25 mouse cellular contexts compared by ENCODE assay signal in the genomic region with DNA sequence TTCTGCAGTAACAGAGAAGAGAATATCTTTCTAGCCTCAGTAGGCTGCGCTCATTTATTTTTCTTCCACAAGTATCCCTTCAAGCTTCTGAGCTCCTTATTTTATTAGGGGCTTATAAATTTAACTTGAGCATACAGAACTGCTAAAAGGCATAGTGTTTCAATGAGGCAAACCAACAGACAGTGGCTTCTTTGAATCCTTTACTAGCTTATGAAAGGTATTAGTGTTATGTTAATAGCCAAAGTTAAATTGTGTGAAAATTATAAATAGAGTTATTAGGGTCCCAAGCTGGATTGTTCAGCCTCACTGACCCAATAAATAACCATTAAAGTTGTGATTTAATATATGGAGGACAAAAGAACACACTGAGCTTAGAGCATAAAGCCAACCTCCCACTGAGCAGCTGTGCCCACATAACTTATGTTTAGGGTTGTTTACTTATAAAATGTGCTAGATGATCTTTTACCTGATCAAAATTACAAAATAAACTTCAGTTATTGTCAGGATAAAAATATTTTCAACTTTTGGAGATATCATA.
"Had no signal": no experiment of that assay in that cellular context is flagged by ENCODE, and none has a peak within 500 bp of the region (broad histone marks: within the 10 kb centered on the region; RNA-seq: fewer than 3 reads in every experiment).

No protein-coding gene starts in this region.

- H3K4me2 ChIP-seq: forebrain, embryonic 15.5 days; heart, embryonic 12.5 days; hindbrain, embryonic 12.5 days; hindbrain, embryonic 14.5 days; intestine, embryonic 15.5 days; liver, embryonic 11.5 days; liver, embryonic 13.5 days had no signal

- H3K27me3 ChIP-seq: forebrain, embryonic 15.5 days; heart, embryonic 12.5 days; hindbrain, embryonic 12.5 days; intestine, embryonic 15.5 days; liver, embryonic 13.5 days had no signal

- H3K27ac ChIP-seq: forebrain, embryonic 15.5 days; heart, adult 2 months; heart, embryonic 10.5 days; hindbrain, embryonic 10.5 days; hindbrain, embryonic 12.5 days; hindbrain, embryonic 14.5 days; intestine, embryonic 15.5 days; liver, embryonic 13.5 days had no signal

- H3K4me1 ChIP-seq: forebrain, embryonic 15.5 days; heart, embryonic 10.5 days; heart, embryonic 12.5 days; hindbrain, embryonic 10.5 days; hindbrain, embryonic 12.5 days; intestine, embryonic 15.5 days; liver, embryonic 13.5 days had no signal

- H3K9ac ChIP-seq: forebrain, embryonic 15.5 days; forebrain, postnatal 0 days; heart, embryonic 12.5 days; hindbrain, embryonic 12.5 days; hindbrain, embryonic 14.5 days; intestine, embryonic 15.5 days; liver, embryonic 13.5 days had no signal

- H3K4me3 ChIP-seq: forebrain, embryonic 15.5 days; heart, adult 2 months; heart, embryonic 10.5 days; heart, embryonic 12.5 days; hindbrain, embryonic 10.5 days; hindbrain, embryonic 12.5 days; intestine, embryonic 15.5 days; liver, embryonic 13.5 days had no signal

- H3K36me3 ChIP-seq: forebrain, embryonic 15.5 days; heart, embryonic 10.5 days; heart, embryonic 12.5 days; hindbrain, embryonic 10.5 days; hindbrain, embryonic 12.5 days; intestine, embryonic 15.5 days; liver, embryonic 13.5 days had no signal

- ATAC-seq: forebrain, embryonic 15.5 days; forebrain, postnatal 0 days; hindbrain, embryonic 16.5 days; inflammation-experienced regulatory T-cells, adult 6 months; intestine, embryonic 15.5 days; intestine, postnatal 0 days had no signal

- H3K9me3 ChIP-seq: forebrain, embryonic 15.5 days; heart, embryonic 10.5 days; heart, embryonic 12.5 days; hindbrain, embryonic 10.5 days; hindbrain, embryonic 12.5 days; intestine, embryonic 15.5 days; liver, embryonic 13.5 days had no signal

- DNase-seq: forebrain, postnatal 0 days; gastrocnemius, postnatal 14 days; gastrocnemius, postnatal 36 days; heart, adult 11 months; heart, adult 2 months; heart, postnatal 10 days; heart, postnatal 4 days; kidney, adult 18-20 months; kidney, adult 8-10 months; kidney, postnatal 10 days; kidney, postnatal 25 days; kidney, postnatal 4 days; liver; liver, embryonic 13.5 days had no signal
